Mouse (Mus musculus) forebrain, embryonic 14.5 days (tissue): Measurements from ENCODE around the gene Vmn1r30. TPM values are rescaled to one million over a fixed set of nuclear protein-coding genes. Genes with fewer than 3 reads are reported as not detected.

Experiments
- ATAC-seq: fragments of 200-750 bp; cut with Nextera tagmentation; 2 replicates; pipeline ENCODE4 v1.8.0; 2017; ENCODE audit warnings: mild to moderate bottlenecking, moderate library complexity
- DNase-seq: peaks from one replicate; pipeline ENCODE4 v3.0.0-alpha.2; 2015; ENCODE audit warnings: low spot score
- H3K27ac ChIP-seq: fragments of 300-500 bp; sonication (generic); 2 replicates; pipeline ENCODE4 v1.5.1; 2014; ENCODE audit warnings: low read depth, mild to moderate bottlenecking, control low read depth, low read length, moderate library complexity
- H3K27me3 ChIP-seq: fragments of 300-500 bp; sonication (generic); replicated peaks from 2 replicates; pipeline ENCODE4 v1.6.1; 2014; ENCODE audit warnings: low read length, control low read depth, mixed read lengths; ENCODE audit not compliant: control insufficient read depth, insufficient read depth
- H3K36me3 ChIP-seq: fragments of 300-500 bp; sonication (generic); 2 replicates; pipeline ENCODE4 v1.6.1; 2014; ENCODE audit warnings: low read length, control low read depth; ENCODE audit not compliant: control insufficient read depth, insufficient read depth
- H3K4me1 ChIP-seq: fragments of 300-500 bp; sonication (generic); 2 replicates; pipeline ENCODE4 v1.6.1; 2014; ENCODE audit warnings: antibody characterized with exemption, low read length, control low read depth; ENCODE audit not compliant: control insufficient read depth, insufficient read depth
- H3K4me2 ChIP-seq: fragments of 300-500 bp; sonication (generic); 2 replicates; pipeline ENCODE4 v1.6.1; 2014; ENCODE audit warnings: mild to moderate bottlenecking, control low read depth, low read length
- H3K4me3 ChIP-seq: fragments of 300-500 bp; sonication (generic); 2 replicates; pipeline ENCODE4 v1.5.1; 2014; ENCODE audit warnings: low read depth, low read length, control low read depth
- H3K9ac ChIP-seq: fragments of 300-500 bp; sonication (generic); 2 replicates; pipeline ENCODE4 v1.6.1; 2014; ENCODE audit warnings: mild to moderate bottlenecking, low read length, control low read depth, moderate library complexity
- H3K9me3 ChIP-seq: fragments of 300-500 bp; sonication (generic); replicated peaks from 2 replicates; pipeline ENCODE4 v1.6.1; 2016; ENCODE audit warnings: low read length, control low read depth, mixed read lengths; ENCODE audit not compliant: control insufficient read depth
- WGBS: fragments of 180-500 bp; shearing (Covaris S2); extraction: QIAGEN DNeasy Blood & Tissue Kit; methylation state at CpG from one replicate; pipeline ENCODE4 v1.1.7; 2014; 5-methylcytosine and 5-hydroxymethylcytosine counted together
- polyA plus RNA-seq: library from polyadenylated mRNA; unstranded; fragments of >200 nt; fragmentation: Nextera tagmentation; extraction: Ambion mirVana; gene quantifications from 2 replicates; pipeline ENCODE4 v1.2.1, GENCODE M21; 2014

Gene Vmn1r30
- not detected in 2 replicates for polyA plus RNA-seq

- no peak for ATAC-seq
- Histone ChIP-seq H3K4me1 (no peaks in the 10 kb centered on the region), H3K27me3 (no peaks in the 10 kb centered on the region), H3K27ac (no peak within 1 kb of the TSS), H3K9me3 (no peaks in the 10 kb centered on the region), H3K9ac (no peak within 1 kb of the TSS), H3K4me2 (no peak within 1 kb of the TSS), H3K4me3 (no peak within 1 kb of the TSS), H3K36me3 (no peaks in the 10 kb centered on the region)
- DNase-seq, result no peak
Measured at GRCm38 (mm10) chr6:58443285-58443684, at the start of gene Vmn1r30. Vmn1r30 (minus strand) TSS chr6:58443385.

- ATAC-seq (no peak), DNase-seq (no peak)
- no peak within 1 kb of the TSS for H3K4me3 ChIP-seq
- no peak within 1 kb of the TSS for H3K9ac ChIP-seq
- H3K4me1 ChIP-seq, result no peaks in the 10 kb centered on the region
- no peaks in the 10 kb centered on the region for H3K27me3 ChIP-seq
- no peaks in the 10 kb centered on the region for H3K36me3 ChIP-seq
- no peaks in the 10 kb centered on the region for H3K9me3 ChIP-seq
- WGBS, result 89% methylated on average over 1 of the region's 1 CpGs
- no peak within 1 kb of the TSS for H3K27ac ChIP-seq
- H3K4me2 ChIP-seq, result no peak within 1 kb of the TSS
Measured at GRCm38 (mm10) chr6:58475230-58475629, 32.0 kb upstream of the Vmn1r30 start, which contains the start of gene Vmn1r31. Vmn1r31 (minus strand) TSS chr6:58475330.

Other genes with a start within 250 kb of the Vmn1r30 start
- gene Vmn1r27, start 224.6 kb downstream of the Vmn1r30 start, polyA plus RNA-seq, result not detected in 2 replicates
- gene Vmn1r28, start 181.3 kb downstream of the Vmn1r30 start, polyA plus RNA-seq, result not detected in 2 replicates
- not detected in 2 replicates for gene Vmn1r29, start 141.8 kb downstream of the Vmn1r30 start, polyA plus RNA-seq
- not detected in 2 replicates for gene Vmn1r31, start 31.9 kb upstream of the Vmn1r30 start, polyA plus RNA-seq
- 35.6 and 38.7 TPM in 2 replicates for gene Abcg2, start 141.1 kb upstream of the Vmn1r30 start, polyA plus RNA-seq